Mouse (Mus musculus) intestine, embryonic 15.5 days (tissue): ENCODE measurements at regions not wholly inside any gene's neighbourhood (a gene's known extent, or its start where the extent isn't known, plus 50 kb on each side); places are given as distances from the start of the nearest gene placed in this dataset.

Experiments
- ATAC-seq: fragments of 200-750 bp; cut with Nextera tagmentation; 2 replicates; pipeline ENCODE4 v1.8.0; 2017; ENCODE audit warnings: moderate TSS enrichment, moderate library complexity
- H3K27ac ChIP-seq: fragments of 300-500 bp; sonication (generic); 2 replicates; pipeline ENCODE4 v1.5.1; 2015; ENCODE audit warnings: mild to moderate bottlenecking, inconsistent platforms
- H3K27me3 ChIP-seq: fragments of 300-500 bp; sonication (generic); replicated peaks from 2 replicates; pipeline ENCODE4 v1.6.1; 2015; ENCODE audit warnings: inconsistent platforms
- H3K36me3 ChIP-seq: fragments of 300-500 bp; sonication (generic); 2 replicates; pipeline ENCODE4 v1.6.1; 2015; ENCODE audit warnings: inconsistent platforms
- H3K4me1 ChIP-seq: fragments of 300-500 bp; sonication (generic); replicated peaks from 2 replicates; pipeline ENCODE4 v1.6.1; 2015; ENCODE audit warnings: inconsistent platforms
- H3K4me2 ChIP-seq: fragments of 300-500 bp; sonication (generic); replicated peaks from 2 replicates; pipeline ENCODE4 v1.6.1; 2015; ENCODE audit warnings: mild to moderate bottlenecking, inconsistent platforms
- H3K4me3 ChIP-seq: fragments of 300-500 bp; sonication (generic); replicated peaks from 2 replicates; pipeline ENCODE4 v1.5.1; 2015; ENCODE audit warnings: inconsistent platforms
- H3K9ac ChIP-seq: fragments of 300-500 bp; sonication (generic); 2 replicates; pipeline ENCODE4 v1.6.1; 2015; ENCODE audit warnings: inconsistent platforms
- H3K9me3 ChIP-seq: fragments of 300-500 bp; sonication (generic); 2 replicates; pipeline ENCODE4 v1.6.1; 2016; ENCODE audit warnings: inconsistent platforms
- WGBS: fragments of 180-500 bp; shearing (Covaris S2); methylation state at CpG from one replicate; pipeline ENCODE4 v1.1.7; 2015; 5-methylcytosine and 5-hydroxymethylcytosine counted together

- Histone ChIP-seq H3K4me3 (no peak overlapping the region), H3K4me2 (no peak overlapping the region), H3K27ac (no peak overlapping the region), H3K9ac (no peak overlapping the region), H3K4me1 (no peaks in the 10 kb centered on the region), H3K36me3 (no peaks in the 10 kb centered on the region), H3K9me3 (no peaks in the 10 kb centered on the region), H3K27me3 (no peaks in the 10 kb centered on the region)
- ATAC-seq: no peak
- 47% methylated on average over 10 of the region's 10 CpGs for WGBS
These were observed 300.3 kb upstream of the Cd180 start for GRCm38 (mm10) chr13:102392868-102393661.

- no peaks in the 10 kb centered on the region for H3K36me3 ChIP-seq
- H3K4me2 ChIP-seq: no peak overlapping the region
- 61% methylated on average over 2 of the region's 2 CpGs for WGBS
- no peaks in the 10 kb centered on the region for H3K4me1 ChIP-seq
- no peak for ATAC-seq
- no peak overlapping the region for H3K4me3 ChIP-seq
- H3K27ac ChIP-seq: no peak overlapping the region
- H3K27me3 ChIP-seq: no peaks in the 10 kb centered on the region
- no peaks in the 10 kb centered on the region for H3K9me3 ChIP-seq
- H3K9ac ChIP-seq: no peak overlapping the region
These were observed 299.7 kb upstream of the Cd180 start for GRCm38 (mm10) chr13:102393662-102393970.

GRCm38 (mm10) chr13:102394057-102394456 is 299.3 kb upstream of the Cd180 start:
- 81% methylated on average over 3 of the region's 3 CpGs for WGBS
- Histone ChIP-seq H3K4me2 (no peak overlapping the region), H3K27me3 (no peaks in the 10 kb centered on the region), H3K36me3 (no peaks in the 10 kb centered on the region), H3K9me3 (no peaks in the 10 kb centered on the region), H3K4me3 (no peak overlapping the region), H3K27ac (no peak overlapping the region), H3K4me1 (no peaks in the 10 kb centered on the region), H3K9ac (no peak overlapping the region)
- ATAC-seq: no peak

- H3K4me3 ChIP-seq: no peak overlapping the region
- H3K4me1 ChIP-seq: no peaks in the 10 kb centered on the region
- WGBS: 91% methylated on average over 4 of the region's 4 CpGs
- no peak overlapping the region for H3K9ac ChIP-seq
- ATAC-seq: no peak
- H3K4me2 ChIP-seq: no peak overlapping the region
- H3K27me3 ChIP-seq: no peaks in the 10 kb centered on the region
- H3K9me3 ChIP-seq: no peaks in the 10 kb centered on the region
- H3K27ac ChIP-seq: no peak overlapping the region
- no peaks in the 10 kb centered on the region for H3K36me3 ChIP-seq
These were observed 295.9 kb upstream of the Cd180 start for GRCm38 (mm10) chr13:102397411-102397810.

- Histone ChIP-seq H3K4me2 (no peak overlapping the region), H3K4me1 (no peaks in the 10 kb centered on the region), H3K9me3 (no peaks in the 10 kb centered on the region), H3K27ac (no peak overlapping the region), H3K36me3 (no peaks in the 10 kb centered on the region), H3K27me3 (no peaks in the 10 kb centered on the region), H3K4me3 (no peak overlapping the region), H3K9ac (no peak overlapping the region)
- WGBS: 82% methylated on average over 4 of the region's 4 CpGs
- no peak for ATAC-seq
These were observed 281.5 kb upstream of the Cd180 start for GRCm38 (mm10) chr13:102411840-102412239.

GRCm38 (mm10) chr13:102434372-102434954 is 258.9 kb upstream of the Cd180 start:
- WGBS: 24% methylated on average over 3 of the region's 3 CpGs
- no peaks in the 10 kb centered on the region for H3K9me3 ChIP-seq
- ATAC-seq: peak; percentile 62
- H3K27ac ChIP-seq: no peak overlapping the region
- peaks cover 4% of the 10 kb centered on the region for H3K4me1 ChIP-seq
- H3K4me2 ChIP-seq: no peak overlapping the region
- H3K9ac ChIP-seq: no peak overlapping the region
- H3K36me3 ChIP-seq: no peaks in the 10 kb centered on the region
- H3K27me3 ChIP-seq: no peaks in the 10 kb centered on the region
- H3K4me3 ChIP-seq: no peak overlapping the region

- ATAC-seq: no peak
- no peaks in the 10 kb centered on the region for H3K36me3 ChIP-seq
- no peaks in the 10 kb centered on the region for H3K9me3 ChIP-seq
- no peaks in the 10 kb centered on the region for H3K4me1 ChIP-seq
- H3K27me3 ChIP-seq: no peaks in the 10 kb centered on the region
- 80% methylated on average over 2 of the region's 2 CpGs for WGBS
- H3K27ac ChIP-seq: no peak overlapping the region
- no peak overlapping the region for H3K9ac ChIP-seq
- no peak overlapping the region for H3K4me2 ChIP-seq
- H3K4me3 ChIP-seq: no peak overlapping the region
These were observed 250.7 kb upstream of the Cd180 start for GRCm38 (mm10) chr13:102442676-102443075.

- ATAC-seq: no peak
- H3K27me3 ChIP-seq: no peaks in the 10 kb centered on the region
- no peaks in the 10 kb centered on the region for H3K36me3 ChIP-seq
- 55% methylated on average over 5 of the region's 5 CpGs for WGBS
- H3K27ac ChIP-seq: no peak overlapping the region
- no peak overlapping the region for H3K4me2 ChIP-seq
- no peak overlapping the region for H3K9ac ChIP-seq
- H3K9me3 ChIP-seq: no peaks in the 10 kb centered on the region
- H3K4me1 ChIP-seq: no peaks in the 10 kb centered on the region
- no peak overlapping the region for H3K4me3 ChIP-seq
These were observed 246.0 kb upstream of the Cd180 start for GRCm38 (mm10) chr13:102447310-102447709.

GRCm38 (mm10) chr13:102449416-102450121 is 243.8 kb upstream of the Cd180 start:
- no peak for ATAC-seq
- H3K4me3 ChIP-seq: no peak overlapping the region
- no peaks in the 10 kb centered on the region for H3K9me3 ChIP-seq
- no peak overlapping the region for H3K4me2 ChIP-seq
- H3K36me3 ChIP-seq: no peaks in the 10 kb centered on the region
- H3K27ac ChIP-seq: no peak overlapping the region
- WGBS: 54% methylated on average over 8 of the region's 8 CpGs
- no peak overlapping the region for H3K9ac ChIP-seq
- no peaks in the 10 kb centered on the region for H3K27me3 ChIP-seq
- no peaks in the 10 kb centered on the region for H3K4me1 ChIP-seq

- Histone ChIP-seq H3K4me1 (no peaks in the 10 kb centered on the region), H3K36me3 (no peaks in the 10 kb centered on the region), H3K4me3 (no peak overlapping the region), H3K4me2 (no peak overlapping the region), H3K27ac (no peak overlapping the region), H3K9me3 (no peaks in the 10 kb centered on the region), H3K9ac (no peak overlapping the region), H3K27me3 (no peaks in the 10 kb centered on the region)
- WGBS: 75% methylated on average over 7 of the region's 7 CpGs
- ATAC-seq: no peak
These were observed 242.2 kb upstream of the Cd180 start for GRCm38 (mm10) chr13:102451176-102451575.

- Histone ChIP-seq H3K4me2 (no peak overlapping the region), H3K36me3 (no peaks in the 10 kb centered on the region), H3K9ac (no peak overlapping the region), H3K9me3 (no peaks in the 10 kb centered on the region), H3K27ac (no peak overlapping the region), H3K4me3 (no peak overlapping the region), H3K27me3 (no peaks in the 10 kb centered on the region), H3K4me1 (no peaks in the 10 kb centered on the region)
- 46% methylated on average over 2 of the region's 2 CpGs for WGBS
- no peak for ATAC-seq
These were observed 234.6 kb upstream of the Cd180 start for GRCm38 (mm10) chr13:102458711-102459110.

- H3K4me1 ChIP-seq: no peaks in the 10 kb centered on the region
- H3K27ac ChIP-seq: no peak overlapping the region
- H3K4me3 ChIP-seq: no peak overlapping the region
- 80% methylated on average over 2 of the region's 2 CpGs for WGBS
- no peaks in the 10 kb centered on the region for H3K9me3 ChIP-seq
- H3K4me2 ChIP-seq: no peak overlapping the region
- H3K9ac ChIP-seq: no peak overlapping the region
- H3K36me3 ChIP-seq: no peaks in the 10 kb centered on the region
- no peaks in the 10 kb centered on the region for H3K27me3 ChIP-seq
- ATAC-seq: no peak
These were observed 229.4 kb upstream of the Cd180 start for GRCm38 (mm10) chr13:102463993-102464392.

- Histone ChIP-seq H3K4me2 (no peak overlapping the region), H3K27ac (no peak overlapping the region), H3K36me3 (no peaks in the 10 kb centered on the region), H3K9ac (no peak overlapping the region), H3K4me3 (no peak overlapping the region), H3K9me3 (no peaks in the 10 kb centered on the region), H3K4me1 (no peaks in the 10 kb centered on the region), H3K27me3 (no peaks in the 10 kb centered on the region)
- ATAC-seq: no peak
- 76% methylated on average over 3 of the region's 3 CpGs for WGBS
These were observed 211.5 kb upstream of the Cd180 start for GRCm38 (mm10) chr13:102481906-102482305.
